Mouse (Mus musculus) kidney, embryonic 14.5 days (tissue): ENCODE measurements around the gene Slc3a2. TPM values are rescaled to one million over a fixed set of nuclear protein-coding genes. Genes with fewer than 3 reads are reported as not detected.

Experiments used
- ATAC-seq: fragments of 200-750 bp; cut with Nextera tagmentation; 2 replicates; pipeline ENCODE4 v1.8.0; 2017; ENCODE audit warnings: moderate number of reproducible peaks, mild to moderate bottlenecking, moderate TSS enrichment, moderate library complexity; ENCODE audit not compliant: low FRiP score, low TSS enrichment
- H3K27ac ChIP-seq: fragments of 300-500 bp; sonication (generic); 2 replicates; pipeline ENCODE4 v1.5.1; 2014; ENCODE audit warnings: low read depth, mild to moderate bottlenecking, low read length, moderate library complexity, mixed read lengths
- H3K27me3 ChIP-seq: fragments of 300-500 bp; sonication (generic); 2 replicates; pipeline ENCODE4 v1.6.1; 2014; ENCODE audit warnings: mild to moderate bottlenecking, low read length; ENCODE audit not compliant: control insufficient read depth, insufficient read depth
- H3K36me3 ChIP-seq: fragments of 300-500 bp; sonication (generic); 2 replicates; pipeline ENCODE4 v1.6.1; 2014; ENCODE audit warnings: low read length, mixed read lengths; ENCODE audit not compliant: control insufficient read depth, insufficient read depth
- H3K4me1 ChIP-seq: fragments of 300-500 bp; sonication (generic); 2 replicates; pipeline ENCODE4 v1.6.1; 2014; ENCODE audit warnings: low read length, mixed read lengths; ENCODE audit not compliant: control insufficient read depth, insufficient read depth
- H3K4me2 ChIP-seq: fragments of 300-500 bp; sonication (generic); replicated peaks from 2 replicates; pipeline ENCODE4 v1.6.1; 2014; ENCODE audit warnings: low read depth, mild to moderate bottlenecking, low read length
- H3K4me3 ChIP-seq: fragments of 300-500 bp; sonication (generic); 2 replicates; pipeline ENCODE4 v1.5.1; 2014; ENCODE audit warnings: mild to moderate bottlenecking, low read length
- H3K9ac ChIP-seq: fragments of 300-500 bp; sonication (generic); 2 replicates; pipeline ENCODE4 v1.6.1; 2014; ENCODE audit warnings: low read depth, mild to moderate bottlenecking, low read length, moderate library complexity
- H3K9me3 ChIP-seq: fragments of 300-500 bp; sonication (generic); 2 replicates; pipeline ENCODE4 v1.6.1; 2016; ENCODE audit warnings: low read length; ENCODE audit not compliant: control insufficient read depth
- WGBS: fragments of 180-500 bp; shearing (Covaris S2); extraction: QIAGEN DNeasy Blood & Tissue Kit; methylation state at CpG from one replicate; pipeline ENCODE4 v1.1.7; 2014; 5-methylcytosine and 5-hydroxymethylcytosine counted together
- microRNA-seq: library from miRNA; unstranded; fragments of <30 nt; microRNA quantifications from one replicate; pipeline ENCODE4, GENCODE M21; 2016
- polyA plus RNA-seq: library from polyadenylated mRNA; unstranded; fragments of >200 nt; fragmentation: Nextera tagmentation; extraction: Ambion mirVana; gene quantifications from 2 replicates; pipeline ENCODE4 v1.2.1, GENCODE M21; 2014

Slc3a2 gene
- polyA plus RNA-seq, 1 experiment from 2014 or later: 123 TPM

- no peak overlapping the region for H3K4me2 ChIP-seq
- H3K9me3 ChIP-seq: no peaks in the 10 kb centered on the region
- no peak overlapping the region for H3K27ac ChIP-seq
- WGBS: 59% methylated on average over 9 of the region's 10 CpGs
- no peak overlapping the region for H3K9ac ChIP-seq
- ATAC-seq: 0 out of 2 replicates have a peak, but pooled peaks have one; percentile 14
- H3K27me3 ChIP-seq: no peaks in the 10 kb centered on the region
- no peak overlapping the region for H3K4me3 ChIP-seq
- no peaks in the 10 kb centered on the region for H3K36me3 ChIP-seq
- 0 out of 2 replicates have a peak, but pooled peaks cover 3% of the 10 kb centered on the region for H3K4me1 ChIP-seq
Observed at GRCm38 (mm10) chr19:8663911-8664421, 59.2 kb downstream of the Slc3a2 start.

- H3K36me3 ChIP-seq: no peaks in the 10 kb centered on the region
- peak within 1 kb of the TSS; percentile 97; the same call in 1 of the 2 replicates for H3K4me2 ChIP-seq
- H3K9me3 ChIP-seq: no peaks in the 10 kb centered on the region
- no peak within 1 kb of the TSS for H3K9ac ChIP-seq
- no peaks in the 10 kb centered on the region for H3K27me3 ChIP-seq
- WGBS: 77% methylated on average over 9 of the region's 9 CpGs
- H3K27ac ChIP-seq: no peak within 1 kb of the TSS
- H3K4me1 ChIP-seq: 0 out of 2 replicates have a peak, but pooled peaks cover 3% of the 10 kb centered on the region
- H3K4me3 ChIP-seq: peak within 1 kb of the TSS; percentile 47; the same call in 1 of the 2 replicates
- ATAC-seq: no peak
Observed at GRCm38 (mm10) chr19:8663360-8663839, 59.8 kb downstream of the Slc3a2 start, which contains the start of gene Chrm1. Gene Chrm1, plus strand, starts transcription at chr19:8663789.

DNA sequence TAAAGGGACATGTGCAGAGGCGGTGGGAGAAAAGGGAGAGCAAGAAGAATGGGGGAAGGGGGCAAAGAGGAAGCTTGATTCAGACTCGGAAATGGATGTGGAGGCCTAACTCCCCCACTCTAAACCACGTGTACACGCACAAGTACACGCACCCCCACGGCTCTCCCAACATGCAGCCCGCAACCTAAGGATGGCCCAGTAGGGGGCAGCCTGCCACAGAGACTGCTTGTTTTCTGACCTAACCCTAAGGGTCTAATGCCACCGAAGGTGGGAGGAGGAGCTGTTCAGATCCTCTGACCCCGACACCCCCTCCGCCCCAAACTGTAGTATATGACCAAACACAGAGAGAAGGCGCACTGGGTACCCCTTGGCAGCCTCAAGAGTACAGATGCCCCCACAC, 60.8 kb downstream of the Slc3a2 start:
- peak overlapping the region; percentile 97 for H3K4me2 ChIP-seq
- peak overlapping the region; percentile 67; the same call in 1 of the 2 replicates for H3K9ac ChIP-seq
- peak; percentile 40; the same call in 1 of the 2 replicates for ATAC-seq
- 0 out of 2 replicates have a peak, but pooled peaks cover 3% of the 10 kb centered on the region for H3K4me1 ChIP-seq
- H3K36me3 ChIP-seq: no peaks in the 10 kb centered on the region
- no peaks in the 10 kb centered on the region for H3K9me3 ChIP-seq
- 4% methylated on average over 11 of the region's 11 CpGs for WGBS
- H3K27ac ChIP-seq: no peak overlapping the region
- H3K4me3 ChIP-seq: peak overlapping the region; percentile 47
- no peaks in the 10 kb centered on the region for H3K27me3 ChIP-seq

GRCm38 (mm10) chr19:8661821-8662307, 61.3 kb downstream of the Slc3a2 start:
- H3K4me2 ChIP-seq: peak overlapping the region; percentile 97
- no peaks in the 10 kb centered on the region for H3K27me3 ChIP-seq
- 1% methylated on average over 35 of the region's 35 CpGs for WGBS
- no peak overlapping the region for H3K27ac ChIP-seq
- 0 out of 2 replicates have a peak, but pooled peaks cover 3% of the 10 kb centered on the region for H3K4me1 ChIP-seq
- peak; percentile 60 for ATAC-seq
- no peaks in the 10 kb centered on the region for H3K9me3 ChIP-seq
- H3K9ac ChIP-seq: peak overlapping the region; percentile 67
- H3K4me3 ChIP-seq: peak overlapping the region; percentile 47
- H3K36me3 ChIP-seq: no peaks in the 10 kb centered on the region

Small RNAs within 50 kb of the gene (microRNA-seq; reads per million reads assigned to microRNA genes)
- not detected for gene Mir6992

Other genes with a start within 250 kb of the Slc3a2 start
- gene Slc22a8, start 132.1 kb downstream of the Slc3a2 start, polyA plus RNA-seq: 1.7 and 3.9 TPM in 2 replicates
- gene Slc22a6, start 105.3 kb downstream of the Slc3a2 start, polyA plus RNA-seq: 1.2 and 3.2 TPM in 2 replicates
- 0.13 TPM in 1 of 2 replicates, not detected in the other for gene Chrm1, start 59.6 kb downstream of the Slc3a2 start, polyA plus RNA-seq
- 82.9 and 97.3 TPM in 2 replicates for gene Wdr74, start 12.5 kb upstream of the Slc3a2 start, polyA plus RNA-seq
- 0.70 and 2.3 TPM in 2 replicates for gene 1700092M07Rik, start 17.3 kb upstream of the Slc3a2 start, polyA plus RNA-seq
- gene Stx5a, start 18.0 kb upstream of the Slc3a2 start, polyA plus RNA-seq: 114 and 128 TPM in 2 replicates
- gene Nxf1, start 33.7 kb upstream of the Slc3a2 start, polyA plus RNA-seq: 155 and 198 TPM in 2 replicates
- 232 and 238 TPM in 2 replicates for gene Tmem223, start 47.6 kb upstream of the Slc3a2 start, polyA plus RNA-seq
- gene Tmem179b, start 51.1 kb upstream of the Slc3a2 start, polyA plus RNA-seq: 80.4 and 91.0 TPM in 2 replicates
- gene Taf6l, start 63.0 kb upstream of the Slc3a2 start, polyA plus RNA-seq: 21.7 and 22.9 TPM in 2 replicates
- 188 and 230 TPM in 2 replicates for gene Polr2g, start 75.2 kb upstream of the Slc3a2 start, polyA plus RNA-seq
- gene Zbtb3, start 79.2 kb upstream of the Slc3a2 start, polyA plus RNA-seq: 4.0 and 5.1 TPM in 2 replicates
- gene Ttc9c, start 96.0 kb upstream of the Slc3a2 start, polyA plus RNA-seq: 40.0 and 61.0 TPM in 2 replicates
- gene Hnrnpul2, start 96.6 kb upstream of the Slc3a2 start, polyA plus RNA-seq: 9.3 and 10.5 TPM in 2 replicates
- not detected in 2 replicates for gene AC129217.1, start 106.4 kb upstream of the Slc3a2 start, polyA plus RNA-seq
- gene Bscl2, start 114.1 kb upstream of the Slc3a2 start, polyA plus RNA-seq: 40.2 and 42.2 TPM in 2 replicates
- 3.6 and 3.7 TPM in 2 replicates for gene Gng3, start 115.8 kb upstream of the Slc3a2 start, polyA plus RNA-seq
- gene Lrrn4cl, start 127.4 kb upstream of the Slc3a2 start, polyA plus RNA-seq: 0.17 and 0.62 TPM in 2 replicates
- 197 and 222 TPM in 2 replicates for gene Ubxn1, start 148.1 kb upstream of the Slc3a2 start, polyA plus RNA-seq
- 63.1 and 70.6 TPM in 2 replicates for gene Uqcc3, start 157.6 kb upstream of the Slc3a2 start, polyA plus RNA-seq
- gene Lbhd1, start 160.4 kb upstream of the Slc3a2 start, polyA plus RNA-seq: 98.0 and 116 TPM in 2 replicates
- gene Gm49403, start 160.6 kb upstream of the Slc3a2 start, polyA plus RNA-seq: not detected in 2 replicates
- gene 1810009A15Rik, start 165.5 kb upstream of the Slc3a2 start, polyA plus RNA-seq: 112 and 133 TPM in 2 replicates
- not detected in 2 replicates for gene Gm49416, start 165.6 kb upstream of the Slc3a2 start, polyA plus RNA-seq
- gene Ints5, start 169.6 kb upstream of the Slc3a2 start, polyA plus RNA-seq: 27.7 and 38.2 TPM in 2 replicates
- 67.1 and 114 TPM in 2 replicates for gene Ganab, start 174.7 kb upstream of the Slc3a2 start, polyA plus RNA-seq
- 33.5 and 38.8 TPM in 2 replicates for gene B3gat3, start 197.0 kb upstream of the Slc3a2 start, polyA plus RNA-seq
- gene Rom1, start 206.0 kb upstream of the Slc3a2 start, polyA plus RNA-seq: 1.2 and 2.0 TPM in 2 replicates
- gene Eml3, start 206.2 kb upstream of the Slc3a2 start, polyA plus RNA-seq: 17.6 and 18.7 TPM in 2 replicates
- gene Mta2, start 218.5 kb upstream of the Slc3a2 start, polyA plus RNA-seq: 45.3 and 67.2 TPM in 2 replicates
- gene Tut1, start 230.5 kb upstream of the Slc3a2 start, polyA plus RNA-seq: 25.1 and 31.7 TPM in 2 replicates
- gene Eef1g, start 243.7 kb upstream of the Slc3a2 start, polyA plus RNA-seq: 479 and 516 TPM in 2 replicates